Mouse (Mus musculus): ENCODE data around the gene Kng2. TPM values are rescaled to one million over a fixed set of nuclear protein-coding genes. Genes with fewer than 3 reads are reported as not detected.
A peak's percentile ranks its signal among the peaks of the same experiment; 100 is the strongest.
"Not testable (repeated sequence)": the region's sequence is repeated elsewhere in the genome, so short reads cannot be mapped to it uniquely, and the experiment has no call there.

Gene Kng2
- total RNA-seq (2021), result under 1 TPM in 1 of 2 experiments, not detected in 1; 0.14 TPM
- long read RNA-seq, experiment 1, result 0 reads
- long read RNA-seq, experiment 2, result 0 reads

- H3K27ac ChIP-seq; intact Hi-C loops (cut with DNase I); H3K4me3 ChIP-seq; DNase-seq: not testable (repeated sequence)
Measured at GRCm38 (mm10) chr16:23028966-23029600, at the start of gene Kng2. TSS of gene Kng2 (minus strand) at chr16:23029482.

GRCm38 (mm10) chr16:23077516-23077915, 48.2 kb upstream of the Kng2 start:
- intact Hi-C loops (cut with DNase I); DNase-seq; H3K4me3 ChIP-seq; H3K27ac ChIP-seq: not testable (repeated sequence)

GRCm38 (mm10) chr16:23060781-23061325, 31.6 kb upstream of the Kng2 start:
- H3K4me3 ChIP-seq; H3K27ac ChIP-seq; intact Hi-C loops (cut with DNase I); DNase-seq: not testable (repeated sequence)

GRCm38 (mm10) chr16:23059630-23060029, 30.3 kb upstream of the Kng2 start:
- intact Hi-C loops (cut with DNase I); DNase-seq; H3K27ac ChIP-seq; H3K4me3 ChIP-seq: not testable (repeated sequence)

- intact Hi-C loops (cut with DNase I), result not testable (repeated sequence)
Measured at GRCm38 (mm10) chr16:23057668-23058447, 28.6 kb upstream of the Kng2 start, which contains the start of gene Kng1. TSS of gene Kng1 (plus strand) at chr16:23057865.

GRCm38 (mm10) chr16:23046319-23046718, 17.0 kb upstream of the Kng2 start:
- TF ChIP-seq CTCF (IDR thresholded peaks at IDR 0.05), result peak; percentile 51
- H3K4me3 ChIP-seq, result no peak overlapping the region
- H3K27ac ChIP-seq, result no peak overlapping the region
- DNase-seq, result no peak
- intact Hi-C loops (cut with DNase I), result loop anchor here (10.0 kb wide), 1 partner anchor 172 kb away; no protein-coding TSS in a partner anchor

More at GRCm38 (mm10) chr16:23057668-23058447, 28.6 kb upstream of the Kng2 start, which contains the start of gene Kng1:
- H3K4me3 ChIP-seq, H3K27ac ChIP-seq, DNase-seq: not testable (repeated sequence)

GRCm38 (mm10) chr16:23040876-23041275, 11.6 kb upstream of the Kng2 start:
- Histone ChIP-seq H3K27ac (no peak overlapping the region), H3K4me3 (no peak overlapping the region)
- intact Hi-C loops (cut with DNase I), result loop anchor here (10.0 kb wide), 1 partner anchor 166 kb away; no protein-coding TSS in a partner anchor
- DNase-seq, result no peak
- no peak for TF ChIP-seq CTCF (IDR thresholded peaks at IDR 0.05)

- no peak for DNase-seq
- TF ChIP-seq CTCF (IDR thresholded peaks at IDR 0.05), result no peak
- no peak overlapping the region for H3K4me3 ChIP-seq
- no peak overlapping the region for H3K27ac ChIP-seq
- intact Hi-C loops (cut with DNase I), result no loop called here
Measured at GRCm38 (mm10) chr16:23039281-23039680, 10.0 kb upstream of the Kng2 start.

- intact Hi-C loops (cut with DNase I), result no loop called here
- DNase-seq, result no peak
Measured at GRCm38 (mm10) chr16:23037744-23038143, 8.5 kb upstream of the Kng2 start.

GRCm38 (mm10) chr16:23033673-23034072, 4.4 kb upstream of the Kng2 start:
- no peak overlapping the region for H3K4me3 ChIP-seq
- intact Hi-C loops (cut with DNase I), result no loop called here
- H3K27ac ChIP-seq, result no peak overlapping the region
- TF ChIP-seq CTCF (IDR thresholded peaks at IDR 0.05), result no peak
- no peak for DNase-seq

More at GRCm38 (mm10) chr16:23037744-23038143, 8.5 kb upstream of the Kng2 start:
- TF ChIP-seq CTCF (IDR thresholded peaks at IDR 0.05), result no peak
- no peak overlapping the region for H3K4me3 ChIP-seq
- H3K27ac ChIP-seq, result no peak overlapping the region

GRCm38 (mm10) chr16:23030673-23031435, 1.6 kb upstream of the Kng2 start:
- DNase-seq, result no peak
- no peak for TF ChIP-seq CTCF (IDR thresholded peaks at IDR 0.05)
- no peak overlapping the region for H3K4me3 ChIP-seq
- intact Hi-C loops (cut with DNase I), result no loop called here
- no peak overlapping the region for H3K27ac ChIP-seq

- H3K4me3 ChIP-seq; intact Hi-C loops (cut with DNase I); DNase-seq; H3K27ac ChIP-seq: not testable (repeated sequence)
Measured at GRCm38 (mm10) chr16:23027341-23027740, 1.9 kb downstream of the Kng2 start.
